Mouse (Mus musculus) 3T3-L1 (cell line): ENCODE measurements around the gene 1110004F10Rik.
"Not testable (repeated sequence)": the region's sequence is repeated elsewhere in the genome, so short reads cannot be mapped to it uniquely, and the experiment has no call there.

Experiments
- DNase-seq: peaks from one replicate; pipeline ENCODE4 v3.0.0-alpha.2; 2015; ENCODE audit warnings: low read depth, low spot score

The 1110004F10Rik gene

GRCm38 (mm10) chr7:116039196-116039537 lies at the start of gene 1110004F10Rik:
Gene 1110004F10Rik (plus strand): TSS chr7:116039397.
- DNase-seq, result no peak

- DNase-seq, result no peak
Observed at GRCm38 (mm10) chr7:116002726-116003125, 36.5 kb upstream of the 1110004F10Rik start.

GRCm38 (mm10) chr7:116029991-116030390 lies 9.2 kb upstream of the 1110004F10Rik start:
- no peak for DNase-seq

GRCm38 (mm10) chr7:116030597-116031387 lies 8.4 kb upstream of the 1110004F10Rik start:
- no peak for DNase-seq

GRCm38 (mm10) chr7:116031388-116031717 lies 7.8 kb upstream of the 1110004F10Rik start:
- DNase-seq, result no peak

- no peak for DNase-seq
Observed at GRCm38 (mm10) chr7:116031718-116032595, 7.2 kb upstream of the 1110004F10Rik start.

GRCm38 (mm10) chr7:116032596-116033307 lies 6.4 kb upstream of the 1110004F10Rik start:
- peak; percentile 39 for DNase-seq

- DNase-seq, result no peak
Observed at GRCm38 (mm10) chr7:116033371-116034241, 5.6 kb upstream of the 1110004F10Rik start.

- no peak for DNase-seq
Observed at GRCm38 (mm10) chr7:116034282-116034758, 4.9 kb upstream of the 1110004F10Rik start.

- DNase-seq, result no peak
Observed at GRCm38 (mm10) chr7:116035504-116035903, 3.7 kb upstream of the 1110004F10Rik start.

- DNase-seq, result no peak
Observed at GRCm38 (mm10) chr7:116036591-116037555, 2.3 kb upstream of the 1110004F10Rik start.

- DNase-seq, result no peak
Observed at GRCm38 (mm10) chr7:116038024-116038423, 1.2 kb upstream of the 1110004F10Rik start.

- DNase-seq, result no peak
Observed at GRCm38 (mm10) chr7:116038511-116038910, 686 bp upstream of the 1110004F10Rik start, which contains the start of gene Sox6. Gene Sox6 (minus strand): TSS chr7:116038796.

GRCm38 (mm10) chr7:116039538-116040466 lies 605 bp downstream of the 1110004F10Rik start:
- DNase-seq, result peak; percentile 74

- no peak for DNase-seq
Observed at GRCm38 (mm10) chr7:116040470-116041019, 1.3 kb downstream of the 1110004F10Rik start.

- DNase-seq, result no peak
Observed at GRCm38 (mm10) chr7:116060739-116061138, 21.5 kb downstream of the 1110004F10Rik start.

- DNase-seq, result not testable (repeated sequence)
Observed at GRCm38 (mm10) chr7:116084366-116084765, 45.2 kb downstream of the 1110004F10Rik start, which contains the start of gene Gm4353. Gene Gm4353 (minus strand): TSS chr7:116084635.
